Mouse (Mus musculus) MEL (cell line): ENCODE measurements around the gene Nid1. TPM values are rescaled to one million over a fixed set of nuclear protein-coding genes. Genes with fewer than 3 reads are reported as not detected.

ENCODE experiments used
- DNase-seq: peaks from one replicate; pipeline ENCODE4 v3.0.0; 2011; ENCODE audit warnings: low read depth, low spot score
- H3K27ac ChIP-seq: 2 replicates; pipeline ENCODE4 v1.5.1; 2012; ENCODE audit warnings: low read depth, mild to moderate bottlenecking, control low read depth, low read length, moderate library complexity; ENCODE audit not compliant: control insufficient read depth
- H3K27me3 ChIP-seq, 2 experiments: fragments of 150-350 bp in 1 of 2; sonication (generic) in 1 of 2; 2 replicates each; pipeline ENCODE4 v1.6.1; 2012; ENCODE audit warnings: low read length in 2 of 2, mild to moderate bottlenecking in 2 of 2, improper control_type of control experiment in 1 of 2, moderate library complexity in 1 of 2; ENCODE audit not compliant: insufficient read depth in 2 of 2, control insufficient read depth in 1 of 2
- H3K36me3 ChIP-seq, 2 experiments: 2 replicates each; pipeline ENCODE4 v1.6.1; 2012 to 2014; ENCODE audit warnings: low read length in 2 of 2, improper control_type of control experiment in 1 of 2, inconsistent platforms in 1 of 2, mild to moderate bottlenecking in 1 of 2; ENCODE audit not compliant: insufficient read depth in 2 of 2, control insufficient read depth in 1 of 2
- H3K4me1 ChIP-seq, 2 experiments: fragments of 150-350 bp in 1 of 2; sonication (generic) in 1 of 2; 2 replicates each; pipeline ENCODE4 v1.6.1; 2012; ENCODE audit warnings: low read length in 2 of 2, improper control_type of control experiment in 1 of 2, mild to moderate bottlenecking in 1 of 2; ENCODE audit not compliant: insufficient read depth in 2 of 2, control insufficient read depth in 1 of 2
- H3K4me3 ChIP-seq, 2 experiments: fragments of 150-350 bp in 1 of 2; sonication (generic) in 1 of 2; 2 replicates each; pipeline ENCODE4 v1.5.1; 2012; ENCODE audit warnings: low read depth in 2 of 2, low read length in 2 of 2, mild to moderate bottlenecking in 2 of 2, moderate library complexity in 2 of 2, control low read depth in 1 of 2, improper control_type of control experiment in 1 of 2; ENCODE audit not compliant: control insufficient read depth in 1 of 2, insufficient read depth in 1 of 2
- H3K79me2 ChIP-seq: 2 replicates; pipeline ENCODE4 v1.6.1; 2012; ENCODE audit warnings: mild to moderate bottlenecking, low read length, moderate library complexity; ENCODE audit not compliant: control insufficient read depth, poor library complexity, insufficient read depth
- H3K9ac ChIP-seq: 2 replicates; pipeline ENCODE4 v1.6.1; 2012; ENCODE audit warnings: low read depth, mild to moderate bottlenecking, control low read depth, low read length, moderate library complexity; ENCODE audit not compliant: control insufficient read depth, poor library complexity, severe bottlenecking
- H3K9me3 ChIP-seq: fragments of 150-350 bp; sonication (generic); replicated peaks from 2 replicates; pipeline ENCODE4 v1.6.1; 2012; ENCODE audit warnings: mild to moderate bottlenecking, low read length, improper control_type of control experiment, moderate library complexity; ENCODE audit not compliant: insufficient read depth
- BHLHE40 ChIP-seq: IDR thresholded peaks from 2 replicates; pipeline ENCODE4 v1.6.1; 2012; ENCODE audit warnings: low read depth, mild to moderate bottlenecking, inconsistent platforms, low read length, improper control_type of control experiment, borderline replicate concordance
- CHD1 ChIP-seq: IDR thresholded peaks from 2 replicates; pipeline ENCODE4 v1.6.1; 2012; ENCODE audit warnings: low read depth, mild to moderate bottlenecking, inconsistent platforms, low read length, improper control_type of control experiment
- CHD2 ChIP-seq: IDR thresholded peaks from 2 replicates; pipeline ENCODE4 v1.6.1; 2011; ENCODE audit warnings: low read length, improper control_type of control experiment
- CTCF ChIP-seq, 3 experiments: IDR thresholded peaks in 2 of 3; conservative IDR thresholded peaks in 1 of 3; 2 replicates each; pipeline ENCODE4 v1.5.1; 2011 to 2012; ENCODE audit warnings: low read length in 3 of 3, low read depth in 2 of 3, mild to moderate bottlenecking in 2 of 3, improper control_type of control experiment in 1 of 3, inconsistent platforms in 1 of 3, mixed read lengths in 1 of 3, moderate library complexity in 1 of 3; ENCODE audit not compliant: control insufficient read depth in 1 of 3, insufficient read depth in 1 of 3, poor library complexity in 1 of 3, severe bottlenecking in 1 of 3
- E2F4 ChIP-seq: IDR thresholded peaks from 2 replicates; pipeline ENCODE4 v1.6.1; 2011; ENCODE audit warnings: low read depth, low read length, improper control_type of control experiment, borderline replicate concordance
- EP300 ChIP-seq, 2 experiments: IDR thresholded peaks; 2 replicates each; pipeline ENCODE4 v1.6.1; 2011; ENCODE audit warnings: improper control_type of control experiment in 2 of 2, low read length in 2 of 2, low read depth in 1 of 2, mild to moderate bottlenecking in 1 of 2
- GABPA ChIP-seq: IDR thresholded peaks from 2 replicates; pipeline ENCODE4 v1.6.1; 2012; ENCODE audit warnings: low read depth, mild to moderate bottlenecking, inconsistent platforms, low read length, improper control_type of control experiment, moderate library complexity
- JUND ChIP-seq: IDR thresholded peaks from 2 replicates; pipeline ENCODE4 v1.6.1; 2011; ENCODE audit warnings: low read depth, mild to moderate bottlenecking, improper control_type of control experiment, low read length
- KAT2A ChIP-seq: conservative IDR thresholded peaks from 2 replicates; pipeline ENCODE4 v1.6.1; 2012; ENCODE audit warnings: low read depth, low read length, improper control_type of control experiment, inconsistent platforms
- MAFK ChIP-seq: IDR thresholded peaks from 2 replicates; pipeline ENCODE4 v1.6.1; 2011; ENCODE audit warnings: low read depth, mild to moderate bottlenecking, low read length, improper control_type of control experiment, borderline replicate concordance
- MAX ChIP-seq: IDR thresholded peaks from 2 replicates; pipeline ENCODE4 v1.6.1; 2011; ENCODE audit warnings: low read length, improper control_type of control experiment
- MAZ ChIP-seq: IDR thresholded peaks from 2 replicates; pipeline ENCODE4 v1.6.1; 2012; ENCODE audit warnings: low read depth, mild to moderate bottlenecking, inconsistent platforms, low read length, improper control_type of control experiment
- MEF2A ChIP-seq: IDR thresholded peaks from 2 replicates; pipeline ENCODE4 v1.6.1; 2014; ENCODE audit warnings: low read depth, mild to moderate bottlenecking, inconsistent platforms, low read length, improper control_type of control experiment; ENCODE audit not compliant: poor library complexity, insufficient replicate concordance, severe bottlenecking; ENCODE audit errors: extremely low read depth
- MXI1 ChIP-seq: IDR thresholded peaks from 2 replicates; pipeline ENCODE4 v1.6.1; 2011; ENCODE audit warnings: mild to moderate bottlenecking, low read depth, low read length, improper control_type of control experiment
- MYC ChIP-seq: IDR thresholded peaks from 2 replicates; pipeline ENCODE4 v1.6.1; 2011; ENCODE audit warnings: low read depth, mild to moderate bottlenecking, low read length, improper control_type of control experiment, moderate library complexity
- NRF1 ChIP-seq: IDR thresholded peaks from 2 replicates; pipeline ENCODE4 v1.6.1; 2014; ENCODE audit warnings: low read depth, mild to moderate bottlenecking, inconsistent platforms, low read length, improper control_type of control experiment, moderate library complexity; ENCODE audit not compliant: poor library complexity, insufficient read depth, severe bottlenecking
- RAD21 ChIP-seq: IDR thresholded peaks from 2 replicates; pipeline ENCODE4 v1.6.1; 2011; ENCODE audit warnings: mild to moderate bottlenecking, low read depth, low read length, improper control_type of control experiment
- SMC3 ChIP-seq: IDR thresholded peaks from 2 replicates; pipeline ENCODE4 v1.6.1; 2011; ENCODE audit warnings: low read depth, low read length, improper control_type of control experiment
- TAL1 ChIP-seq: IDR thresholded peaks from 2 replicates; pipeline ENCODE4 v1.6.1; 2012; ENCODE audit warnings: mild to moderate bottlenecking, inconsistent platforms, low read length, moderate library complexity, mixed read lengths
- USF1 ChIP-seq: IDR thresholded peaks from 2 replicates; pipeline ENCODE4 v1.6.1; 2014; ENCODE audit warnings: low read depth, mild to moderate bottlenecking, inconsistent platforms, low read length, improper control_type of control experiment, moderate library complexity
- USF2 ChIP-seq, 2 experiments: IDR thresholded peaks; 2 replicates each; pipeline ENCODE4 v1.6.1; 2011 to 2012; ENCODE audit warnings: improper control_type of control experiment in 2 of 2, low read length in 2 of 2, borderline replicate concordance in 1 of 2, inconsistent platforms in 1 of 2, low read depth in 1 of 2, mild to moderate bottlenecking in 1 of 2; ENCODE audit not compliant: insufficient read depth in 1 of 2
- ZMIZ1 ChIP-seq: IDR thresholded peaks from 2 replicates; pipeline ENCODE4 v1.6.1; 2012; ENCODE audit warnings: low read depth, mild to moderate bottlenecking, inconsistent platforms, low read length, improper control_type of control experiment, moderate library complexity
- ZNF384 ChIP-seq: IDR thresholded peaks from 2 replicates; pipeline ENCODE4 v1.6.1; 2012; ENCODE audit warnings: low read depth, mild to moderate bottlenecking, inconsistent platforms, low read length, improper control_type of control experiment
- polyA plus RNA-seq, 2 experiments: library from polyadenylated mRNA; stranded (reverse) in 1 of 2; unstranded in 1 of 2; fragments of >175 nt in 1 of 2; fragments of >200 nt in 1 of 2; gene quantifications; 2 replicates each; pipeline versions ENCODE4 v1.2.1 to v1.2.4; 2012; ENCODE audit warnings: low replicate concordance in 2 of 2, low read depth in 1 of 2; ENCODE audit not compliant: insufficient read length in 2 of 2, insufficient read depth in 1 of 2, missing spikeins in 1 of 2
- total RNA-seq: library from RNA; depleted of rRNA; stranded (reverse); fragments of 300-350 nt; gene quantifications from 2 replicates; pipeline ENCODE4 v1.2.3, GENCODE M21; 2012

Nid1 gene
- total and polyA plus RNA-seq, 3 experiments, result not detected

DNA sequence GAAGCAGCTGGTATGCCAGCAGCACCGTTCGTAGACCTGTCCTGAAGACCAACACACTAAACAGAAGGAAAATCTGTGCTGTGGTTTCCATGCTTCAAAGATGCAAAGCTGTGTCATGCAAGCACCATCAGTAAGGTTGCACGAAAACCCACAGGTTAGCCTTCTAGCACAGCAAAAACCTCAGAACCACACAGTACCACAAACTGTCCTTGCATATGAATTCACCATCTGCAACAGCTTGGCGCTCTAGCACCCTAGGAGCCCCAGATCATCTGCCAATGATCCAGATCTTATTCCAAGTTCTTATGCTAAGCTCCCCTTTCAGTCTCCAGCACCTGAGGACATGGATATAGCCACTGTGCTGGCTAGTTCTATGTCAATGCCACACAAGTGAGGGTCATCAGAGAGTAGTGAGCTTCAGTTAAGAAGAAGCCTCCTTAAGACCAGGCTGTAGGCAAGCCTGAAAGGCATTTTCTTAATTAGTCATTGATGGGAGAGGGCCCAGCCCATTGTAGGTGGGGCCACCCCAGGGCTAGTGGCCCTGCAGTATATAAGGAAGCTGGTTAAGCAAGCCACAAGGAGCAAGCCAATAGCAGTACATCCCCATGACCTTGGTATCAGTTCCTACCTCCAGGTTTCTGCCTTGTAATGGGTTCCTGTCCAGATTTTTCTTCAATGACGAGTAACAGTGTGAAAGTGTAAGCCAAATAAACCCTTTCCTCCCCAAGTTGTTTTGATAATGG, 119.8 kb downstream of the Nid1 start:
- TF ChIP-seq CHD1 (no peak), NRF1 (no peak), JUND (no peak), GABPA (no peak), E2F4 (no peak), CHD2 (no peak), KAT2A (no peak), ZMIZ1 (no peak)
- Histone ChIP-seq H3K4me3 (no peak overlapping the region), H3K79me2 (no peaks in the 10 kb centered on the region), H3K9me3 (no peaks in the 10 kb centered on the region), H3K27ac (no peak overlapping the region), H3K9ac (no peak overlapping the region), H3K36me3 (no peaks in the 10 kb centered on the region), H3K27me3 (no peaks in the 10 kb centered on the region), H3K4me1 (no peaks in the 10 kb centered on the region)
- DNase-seq, result no peak

- Histone ChIP-seq H3K4me3 (no peak overlapping the region), H3K27me3 (no peaks in the 10 kb centered on the region), H3K79me2 (no peaks in the 10 kb centered on the region), H3K36me3 (no peaks in the 10 kb centered on the region), H3K27ac (no peak overlapping the region), H3K9ac (no peak overlapping the region), H3K4me1 (no peaks in the 10 kb centered on the region), H3K9me3 (no peaks in the 10 kb centered on the region)
- DNase-seq, result no peak
- TF ChIP-seq MXI1 (no peak), MYC (no peak), MAFK (no peak), CHD1 (no peak), CHD2 (no peak), ZNF384 (no peak), CTCF (IDR thresholded peaks at IDR 0.05 in 2 of 3, conservative IDR thresholded peaks at IDR 0.05 in 1 of 3; ENCODE audit: control insufficient read depth in 1 of 3, insufficient read depth in 1 of 3, low read depth in 2 of 3, low read length in 3 of 3, poor library complexity in 1 of 3, severe bottlenecking in 1 of 3) (no peak), BHLHE40 (no peak), MAZ (no peak), EP300 (IDR thresholded peaks at IDR 0.05; ENCODE audit: low read depth in 1 of 2, low read length in 2 of 2) (no peak), MEF2A (no peak), MAX (no peak), KAT2A (no peak), USF1 (no peak), RAD21 (no peak), SMC3 (no peak), USF2 (IDR thresholded peaks at IDR 0.05; ENCODE audit: borderline replicate concordance in 1 of 2, insufficient read depth in 1 of 2, low read depth in 1 of 2, low read length in 2 of 2) (no peak), TAL1 (no peak), JUND (no peak)
- TF ChIP-seq, all 39 proteins: peak for 0
Measured at GRCm38 (mm10) chr13:13558251-13558650, 120.9 kb downstream of the Nid1 start.
